Mouse (Mus musculus): ENCODE measurements around the gene Mamstr.

The Mamstr gene

GRCm38 (mm10) chr7:45693921-45694591 is 54.3 kb downstream of the Mamstr start, which contains the start of gene Sec1:
Sec1 (minus strand) TSS chr7:45694402.
- peak; percentile 3 for DNase-seq (ENCODE audit: low read depth, low spot score)

GRCm38 (mm10) chr7:45695098-45695497 is 55.3 kb downstream of the Mamstr start:
- peak; percentile 45 for DNase-seq (ENCODE audit: low read depth, low spot score)
